In genomic region chr9:30896752-30897151, GRCm38 (mm10) we compare ENCODE assay signal across 10 mouse cellular contexts. TPM values are rescaled to one million over a fixed set of nuclear protein-coding genes. Genes with fewer than 3 reads are reported as not detected.
DNase-seq lines count a peak whose midpoint lies in the region; ATAC-seq and TF ChIP-seq lines count a peak whose summit lies in the region.
"Had no signal": no experiment of that assay in that cellular context is flagged by ENCODE, and none has a peak within 500 bp of the region (broad histone marks: within the 10 kb centered on the region; RNA-seq: fewer than 3 reads in every experiment).

No protein-coding gene starts in this region.

- WGBS in neural tube, embryonic 14.5 days, result 74% methylated on average over 5 of the region's 5 CpGs
- WGBS in heart, embryonic 16.5 days, result 53% methylated on average over 5 of the region's 5 CpGs

- no peak overlapping the region for H3K9ac ChIP-seq in neural tube, embryonic 14.5 days (replicated peaks; ENCODE audit: low read depth, low read length)
- no peak overlapping the region for H3K9ac ChIP-seq in heart, embryonic 16.5 days (ENCODE audit: low read length)
- H3K9ac ChIP-seq: midbrain, embryonic 12.5 days had no signal

- H3K4me3 ChIP-seq in neural tube, embryonic 14.5 days (ENCODE audit: low read depth, low read length), result no peak overlapping the region
- no peak overlapping the region for H3K4me3 ChIP-seq in heart, embryonic 16.5 days (ENCODE audit: low read length)
- no peak overlapping the region for H3K4me3 ChIP-seq in left cerebral cortex, adult 2 months
- H3K4me3 ChIP-seq: midbrain, embryonic 12.5 days had no signal

- no peaks in the 10 kb centered on the region for H3K36me3 ChIP-seq in neural tube, embryonic 14.5 days (ENCODE audit: control insufficient read depth, insufficient read depth, low read length)
- H3K36me3 ChIP-seq in heart, embryonic 16.5 days (ENCODE audit: control insufficient read depth, insufficient read depth), result peaks cover 8% of the 10 kb centered on the region; the same call in 1 of the 2 replicates
- H3K36me3 ChIP-seq: midbrain, embryonic 12.5 days had no signal

- no peak for TF ChIP-seq CTCF in left cerebral cortex, adult 2 months (IDR thresholded peaks at IDR 0.05)

- no peaks in the 10 kb centered on the region for H3K27me3 ChIP-seq in neural tube, embryonic 14.5 days (ENCODE audit: control insufficient read depth, insufficient read depth, low read length)
- no peaks in the 10 kb centered on the region for H3K27me3 ChIP-seq in heart, embryonic 16.5 days (ENCODE audit: control insufficient read depth, insufficient read depth, low read length)
- H3K27me3 ChIP-seq: midbrain, embryonic 12.5 days had no signal

- intact Hi-C loops in left cerebral cortex, adult 2 months (cut with DNase I), result no loop called here

- no peak overlapping the region for H3K27ac ChIP-seq in neural tube, embryonic 14.5 days (ENCODE audit: low read depth, low read length)
- H3K27ac ChIP-seq in heart, embryonic 16.5 days (ENCODE audit: low read length), result peak overlapping the region; percentile 92
- H3K27ac ChIP-seq in left cerebral cortex, adult 2 months, result no peak overlapping the region
- H3K27ac ChIP-seq: midbrain, embryonic 12.5 days had no signal

- H3K4me2 ChIP-seq in neural tube, embryonic 14.5 days (ENCODE audit: low read depth, low read length), result no peak overlapping the region
- no peak overlapping the region for H3K4me2 ChIP-seq in heart, embryonic 16.5 days (ENCODE audit: low read depth, low read length)
- H3K4me2 ChIP-seq: midbrain, embryonic 12.5 days had no signal

- H3K4me1 ChIP-seq in neural tube, embryonic 14.5 days (ENCODE audit: control insufficient read depth, insufficient read depth, low read length), result no peaks in the 10 kb centered on the region
- peaks cover 19% of the 10 kb centered on the region for H3K4me1 ChIP-seq in heart, embryonic 16.5 days (ENCODE audit: control insufficient read depth, insufficient read depth, low read length)
- H3K4me1 ChIP-seq: midbrain, embryonic 12.5 days had no signal

- peak; percentile 60; the same call in 1 of the 2 replicates for ATAC-seq in neural tube, embryonic 14.5 days (ENCODE audit: low read depth)
- peak; percentile 91 for ATAC-seq in heart, embryonic 16.5 days (replicated peaks; ENCODE audit: extremely low read depth, insufficient read depth, low FRiP score)

- H3K9me3 ChIP-seq in neural tube, embryonic 14.5 days (ENCODE audit: control insufficient read depth, low read length), result no peaks in the 10 kb centered on the region
- no peaks in the 10 kb centered on the region for H3K9me3 ChIP-seq in heart, embryonic 16.5 days (replicated peaks; ENCODE audit: control insufficient read depth, low read length)
- H3K9me3 ChIP-seq: midbrain, embryonic 12.5 days had no signal

- no peak for DNase-seq in neural tube, embryonic 10.5 days (ENCODE audit: extremely low spot score, low spot score)
- peak; percentile 54 for DNase-seq in cerebellum, adult 8-10 months
- DNase-seq in left cerebral cortex, adult 2 months (ENCODE audit: extremely low spot score in 1 of 2, low spot score in 2 of 2), result peak; percentile 38 to 41
- peak; percentile 64 for DNase-seq in retina, postnatal 1 day
- DNase-seq in embryo, embryonic 9.5 days (ENCODE audit: extremely low spot score), result no peak
- no peak for DNase-seq in embryo, embryonic 11 days

RNA-seq across cellular contexts. Expression of gene Adamts15, which starts 25.5 kb away (rescaled TPM):
- polyA plus RNA-seq in neural tube, embryonic 14.5 days (2014; fragmentation: Nextera tagmentation; extraction: Ambion mirVana), result 2.6 and 7.2 TPM in 2 replicates
- 4.3 and 5.4 TPM in 2 replicates for polyA plus RNA-seq in heart, embryonic 16.5 days (2015; fragmentation: Nextera tagmentation; extraction: Ambion mirVana)
- 1 to 10 TPM; 5.2 to 6.0 TPM for total RNA-seq in left cerebral cortex, adult 2 months (2021)

RNA-seq across cellular contexts. Expression of gene Adamts8, which starts 45.6 kb away (rescaled TPM):
- 1.2 and 1.9 TPM in 2 replicates for polyA plus RNA-seq in neural tube, embryonic 14.5 days (2014; fragmentation: Nextera tagmentation; extraction: Ambion mirVana)
- 10.0 and 12.7 TPM in 2 replicates for polyA plus RNA-seq in heart, embryonic 16.5 days (2015; fragmentation: Nextera tagmentation; extraction: Ambion mirVana)
- total RNA-seq in left cerebral cortex, adult 2 months (2021), result 1 to 10 TPM; 4.5 to 4.8 TPM
- total RNA-seq: hematopoietic stem cell, adult 5-6 weeks had no signal

Comparison
In these comparisons a context has a peak if more than half of its experiments do, and no peak if none do; other contexts are left out.
1. DNase-seq: peak in cerebellum, adult 8-10 months (single experiment), left cerebral cortex, adult 2 months (2 of 2) and retina, postnatal 1 day (single experiment); none in neural tube, embryonic 10.5 days (single experiment), embryo, embryonic 9.5 days (single experiment) and embryo, embryonic 11 days (single experiment).